Mouse (Mus musculus) retina, postnatal 7 days (tissue): ENCODE results near the gene Lhx9.

Experiments used
- DNase-seq: peaks from one replicate; pipeline ENCODE4 v3.0.0-alpha.2; 2012; ENCODE audit warnings: low read depth, low spot score

Gene Lhx9

DNA sequence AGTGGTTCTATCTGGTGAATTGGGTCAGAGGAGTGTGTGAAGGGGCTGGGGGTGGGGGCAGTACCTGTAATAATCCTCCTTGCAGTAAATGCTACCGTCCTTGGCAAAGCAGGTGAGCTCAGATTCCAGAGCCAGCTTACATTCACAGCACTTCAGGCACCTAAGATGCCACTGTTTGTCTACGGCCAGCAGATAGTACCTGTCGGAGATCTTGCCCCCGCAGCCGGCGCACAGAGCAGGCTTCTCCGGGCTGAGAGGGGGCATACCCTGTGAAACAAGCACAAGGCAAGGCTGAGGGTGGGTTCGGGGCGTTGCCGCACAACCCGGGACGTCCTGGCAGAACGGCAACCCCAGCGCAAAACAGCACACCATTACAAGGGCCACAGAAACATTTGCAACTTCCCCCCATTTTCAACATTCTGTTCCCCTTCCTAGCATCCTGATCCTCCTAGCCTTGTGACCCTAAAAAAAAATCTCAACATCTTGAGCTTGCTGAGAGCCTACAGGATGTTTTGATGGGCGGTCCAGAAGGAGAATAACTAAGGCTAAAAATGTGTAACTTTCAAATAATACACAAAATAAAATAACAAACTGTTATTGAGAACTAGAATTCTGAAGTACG is 8.5 kb downstream of the Lhx9 start:
- DNase-seq: no peak

- no peak for DNase-seq
These were observed 9.1 kb downstream of the Lhx9 start for GRCm38 (mm10) chr1:138839291-138839690.

DNA sequence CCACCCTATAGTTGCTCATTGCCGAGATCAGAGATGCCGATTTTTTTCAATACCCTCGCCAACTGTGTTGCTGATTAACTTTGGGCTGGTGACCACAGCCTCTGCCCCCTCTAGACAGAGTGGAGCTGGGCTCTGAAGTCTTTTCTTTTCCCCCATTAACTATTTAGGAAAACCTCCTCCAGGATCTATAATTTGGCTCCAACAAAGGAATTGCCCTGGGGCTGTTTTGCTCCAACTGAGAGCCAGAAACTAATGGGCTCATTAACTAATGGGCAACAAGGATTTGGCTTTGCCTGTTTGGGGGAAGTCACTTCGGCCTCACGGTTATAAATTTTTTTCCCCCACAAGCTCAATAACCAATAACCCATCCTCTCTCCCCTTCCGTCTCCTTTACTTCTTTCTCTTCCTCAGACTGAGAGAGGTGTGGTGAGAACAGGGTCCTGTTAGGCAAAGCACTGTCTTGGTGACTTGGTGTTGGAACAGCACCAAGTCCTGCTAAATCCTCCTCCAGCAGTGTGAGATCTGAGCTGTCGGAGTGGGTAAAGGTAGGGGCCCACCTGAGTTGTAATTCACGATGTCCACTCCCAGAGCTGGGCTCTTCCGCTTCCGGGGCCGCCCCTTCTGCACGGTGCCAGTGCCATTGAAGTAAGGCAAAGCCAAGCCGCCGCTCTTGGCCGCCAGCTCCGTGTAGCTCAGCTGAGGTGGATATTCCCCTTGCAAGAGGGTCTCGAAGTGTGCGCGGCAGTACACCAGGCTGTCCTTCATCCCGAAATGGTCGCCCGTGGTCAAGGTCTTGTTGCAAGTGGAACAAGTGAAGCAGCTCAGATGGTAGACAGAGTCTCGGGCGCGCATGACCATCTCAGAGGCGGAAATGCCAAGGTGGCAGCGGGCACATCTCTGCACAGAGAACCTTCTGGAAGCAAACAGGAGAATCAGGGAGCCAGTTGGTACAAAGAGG is 10.3 kb downstream of the Lhx9 start:
- DNase-seq: no peak

GRCm38 (mm10) chr1:138835355-138835900 is 12.9 kb downstream of the Lhx9 start:
- no peak for DNase-seq

- DNase-seq: no peak
These were observed 17.1 kb downstream of the Lhx9 start for GRCm38 (mm10) chr1:138831309-138831708.

- DNase-seq: no peak
These were observed 21.5 kb downstream of the Lhx9 start for GRCm38 (mm10) chr1:138826841-138827240.

GRCm38 (mm10) chr1:138822985-138823322 is 25.4 kb downstream of the Lhx9 start:
- DNase-seq: no peak

GRCm38 (mm10) chr1:138822255-138822984 is 26.0 kb downstream of the Lhx9 start:
- DNase-seq: no peak

- no peak for DNase-seq
These were observed 46.6 kb downstream of the Lhx9 start for GRCm38 (mm10) chr1:138801732-138802131.

DNA sequence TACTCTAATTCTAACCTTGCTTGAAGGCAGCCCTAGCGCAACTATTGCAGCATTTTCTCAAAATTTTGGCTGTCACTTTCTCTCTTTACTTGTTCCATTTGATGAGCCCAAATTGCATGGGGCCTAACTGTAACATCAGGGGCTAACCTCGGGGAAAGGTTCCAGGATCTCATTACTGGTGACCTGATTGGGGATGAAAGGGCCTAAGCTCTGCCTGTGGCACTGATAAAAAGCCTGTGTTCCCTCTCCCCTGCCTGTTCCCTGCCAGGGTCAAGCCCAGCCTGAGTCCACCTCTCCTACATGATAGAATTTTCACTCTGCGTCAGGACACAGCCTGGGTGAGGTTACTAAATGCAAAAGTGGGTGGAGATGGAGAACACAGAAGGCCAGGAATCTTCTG is 47.1 kb downstream of the Lhx9 start:
- DNase-seq: peak; percentile 17

GRCm38 (mm10) chr1:138799692-138800314 is 48.6 kb downstream of the Lhx9 start:
- no peak for DNase-seq

DNA sequence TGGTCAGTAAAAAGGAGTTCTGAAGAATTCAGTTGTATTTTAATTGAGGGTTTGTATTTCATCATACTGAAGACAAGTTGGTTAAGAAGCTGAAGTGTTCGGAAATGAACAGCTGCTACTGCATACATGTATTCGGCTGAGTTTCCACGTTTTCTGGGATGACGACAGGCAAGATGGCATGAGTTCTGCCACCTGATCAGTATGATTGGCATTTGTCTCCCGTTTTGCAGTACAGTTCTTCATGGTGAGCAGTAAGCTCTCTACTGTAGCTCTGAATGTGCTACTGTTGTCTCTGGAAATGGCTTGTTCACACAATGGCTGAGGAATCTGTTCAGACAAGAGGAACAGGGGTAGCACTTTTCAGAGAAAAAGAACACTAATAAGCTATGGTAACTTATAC is 50.3 kb downstream of the Lhx9 start:
- DNase-seq: no peak

- no peak for DNase-seq
These were observed 62.5 kb downstream of the Lhx9 start for GRCm38 (mm10) chr1:138785856-138786255.

DNA sequence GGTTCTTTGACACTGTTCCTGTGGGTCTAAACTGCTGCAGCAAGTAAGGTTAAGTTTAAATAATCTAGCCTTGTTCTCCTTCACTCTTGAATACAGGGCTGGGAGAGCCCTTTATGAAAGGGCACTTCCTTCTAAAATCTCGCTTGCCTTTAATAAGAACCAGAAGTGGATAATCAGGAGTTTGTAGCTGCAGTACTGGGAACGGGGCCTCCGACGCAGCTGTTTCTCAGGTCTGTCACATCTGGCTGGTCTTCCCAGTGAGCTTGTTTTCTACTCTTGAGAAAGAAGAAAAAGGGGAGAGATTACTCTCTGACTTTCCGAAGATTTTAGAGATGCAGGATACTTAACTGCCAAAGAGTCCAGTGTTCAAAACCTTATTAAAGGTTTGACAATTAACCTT is 64.4 kb downstream of the Lhx9 start:
- no peak for DNase-seq
